Mouse (Mus musculus): ENCODE data around the gene Inip.

GRCm38 (mm10) chr4:59844460-59845244 lies 43.3 kb upstream of the Inip start:
- TF ChIP-seq GATA1 (IDR thresholded peaks at IDR 0.05; ENCODE audit: borderline replicate concordance, low read length) (no peak), CTCF (IDR thresholded peaks at IDR 0.05; ENCODE audit: low read depth, low read length) (no peak), TAL1 (conservative IDR thresholded peaks at IDR 0.05; ENCODE audit: low read depth, low read length) (no peak), POLR2AphosphoS5 (IDR thresholded peaks at IDR 0.05; ENCODE audit: insufficient replicate concordance, low read depth, low read length) (no peak)

Measured in G1E (cell line).